Mouse (Mus musculus) myocyte (in vitro differentiated cells): ENCODE measurements around the gene Haus8. TPM values are rescaled to one million over a fixed set of nuclear protein-coding genes. Genes with fewer than 3 reads are reported as not detected.
"Not testable (repeated sequence)": the region's sequence is repeated elsewhere in the genome, so short reads cannot be mapped to it uniquely, and the experiment has no call there.

ENCODE experiments used
- H3K27me3 ChIP-seq: one replicate; pipeline ENCODE4 v1.6.1; 2011; ENCODE audit not compliant: control insufficient read depth, insufficient read depth, insufficient read length
- H3K36me3 ChIP-seq: one replicate; pipeline ENCODE4 v1.6.1; 2011; ENCODE audit not compliant: control insufficient read depth, insufficient read depth
- H3K4me2 ChIP-seq: one replicate; pipeline ENCODE4 v1.6.1; 2011; ENCODE audit warnings: low read depth, control low read depth
- H3K4me3 ChIP-seq: one replicate; pipeline ENCODE4 v1.5.1; 2011; ENCODE audit warnings: mild to moderate bottlenecking, control low read depth, moderate library complexity
- H3K79me2 ChIP-seq: one replicate; pipeline ENCODE4 v1.6.1; 2011; ENCODE audit not compliant: control insufficient read depth, insufficient read depth
- H3ac ChIP-seq: one replicate; pipeline ENCODE4 v1.6.1; 2011; ENCODE audit not compliant: control insufficient read depth, insufficient read length
- CEBPB ChIP-seq: IDR thresholded peaks from 2 replicates; pipeline ENCODE4 v1.6.1; 2011; ENCODE audit warnings: mild to moderate bottlenecking, moderate library complexity; ENCODE audit not compliant: poor library complexity, insufficient read depth, severe bottlenecking
- E2F4 ChIP-seq: IDR thresholded peaks from one replicate; pipeline ENCODE4 v1.6.1; 2011; ENCODE audit warnings: mild to moderate bottlenecking, control low read depth, moderate library complexity; ENCODE audit not compliant: insufficient read depth
- MAX ChIP-seq: IDR thresholded peaks from one replicate; pipeline ENCODE4 v1.6.1; 2011; ENCODE audit warnings: low read depth, mild to moderate bottlenecking, control low read depth
- MYOD1 ChIP-seq, 3 experiments: IDR thresholded peaks; one replicate each; pipeline ENCODE4 v1.6.1; 2011; ENCODE audit warnings: control low read depth in 2 of 3, low read depth in 2 of 3, mild to moderate bottlenecking in 2 of 3, moderate library complexity in 1 of 3; ENCODE audit not compliant: insufficient read length in 2 of 3, control insufficient read depth in 1 of 3
- MYOG ChIP-seq, 3 experiments: IDR thresholded peaks; one replicate each; pipeline ENCODE4 v1.6.1; 2011; ENCODE audit warnings: control low read depth in 2 of 3, low read depth in 2 of 3, mild to moderate bottlenecking in 2 of 3; ENCODE audit not compliant: insufficient read length in 2 of 3, control insufficient read depth in 1 of 3, insufficient read depth in 1 of 3
- POLR2A ChIP-seq: IDR thresholded peaks from one replicate; pipeline ENCODE4 v1.6.1; 2011; ENCODE audit warnings: low read depth, mild to moderate bottlenecking, control low read depth, moderate library complexity; ENCODE audit not compliant: insufficient read length
- POLR2AphosphoS2 ChIP-seq: IDR thresholded peaks from one replicate; pipeline ENCODE4 v1.6.1; 2011; ENCODE audit warnings: low read depth, control low read depth; ENCODE audit not compliant: insufficient read length
- REST ChIP-seq: IDR thresholded peaks from one replicate; pipeline ENCODE4 v1.6.1; 2011; ENCODE audit warnings: mild to moderate bottlenecking, control low read depth, moderate library complexity; ENCODE audit not compliant: insufficient read depth, insufficient read length
- SRF ChIP-seq: IDR thresholded peaks from one replicate; pipeline ENCODE4 v1.6.1; 2011; ENCODE audit warnings: low read depth; ENCODE audit not compliant: control insufficient read depth, insufficient read length
- TCF12 ChIP-seq: IDR thresholded peaks from one replicate; pipeline ENCODE4 v1.6.1; 2011; ENCODE audit warnings: mild to moderate bottlenecking, control low read depth; ENCODE audit not compliant: poor library complexity, insufficient read depth, severe bottlenecking
- TCF3 ChIP-seq: IDR thresholded peaks from one replicate; pipeline ENCODE4 v1.6.1; 2011; ENCODE audit warnings: low read depth, control low read depth; ENCODE audit not compliant: insufficient read length
- USF1 ChIP-seq: IDR thresholded peaks from one replicate; pipeline ENCODE4 v1.6.1; 2011; ENCODE audit warnings: low read depth, mild to moderate bottlenecking, control low read depth, moderate library complexity
- polyA plus RNA-seq: library from polyadenylated mRNA; unstranded; fragments of >200 nt; fragmentation: generic; extraction: Trizol; gene quantifications from one replicate; pipeline ENCODE4 v1.2.1, GENCODE M21; 2012; ENCODE audit warnings: missing spikeins

Haus8 gene
- polyA plus RNA-seq, 1 experiment = 13.2 TPM

DNA sequence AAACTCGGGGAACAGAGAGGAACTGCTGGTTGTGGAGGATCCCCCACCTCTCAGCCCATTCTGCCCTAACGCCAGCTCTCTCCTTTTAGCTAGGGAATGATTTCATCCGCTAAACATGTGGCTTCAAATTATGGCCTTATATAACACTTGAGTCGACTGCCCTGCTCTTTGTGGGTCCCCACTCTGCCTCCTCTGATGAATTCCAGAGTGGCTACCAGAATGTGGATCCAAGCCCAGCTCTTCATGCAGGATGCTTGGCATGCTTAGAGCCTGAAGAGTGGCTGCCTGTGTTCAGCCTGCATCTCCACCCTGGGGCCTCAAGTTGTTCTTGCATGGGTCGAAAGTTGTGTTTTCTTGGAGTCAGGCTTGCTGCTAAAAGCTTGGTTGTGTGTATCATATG lies 9.9 kb upstream of the Haus8 start:
- peak overlapping the region; percentile 24 for H3K4me2 ChIP-seq

GRCm38 (mm10) chr8:71281731-71282130 lies 9.0 kb upstream of the Haus8 start:
- H3K79me2 ChIP-seq = peaks cover 83% of the 10 kb centered on the region
- H3K4me2 ChIP-seq, H3K36me3 ChIP-seq, H3K27me3 ChIP-seq, H3ac ChIP-seq, H3K4me3 ChIP-seq: not testable (repeated sequence)

More for the DNA sequence above, 9.9 kb upstream of the Haus8 start:
- H3K4me3 ChIP-seq = no peak overlapping the region
- H3ac ChIP-seq = no peak overlapping the region
- H3K79me2 ChIP-seq = peaks cover 82% of the 10 kb centered on the region
- TF ChIP-seq CEBPB (no peak), POLR2A (no peak), USF1 (no peak), SRF (no peak), TCF3 (no peak), POLR2AphosphoS2 (no peak), MYOG (IDR thresholded peaks at IDR 0.05; ENCODE audit: control insufficient read depth in 1 of 3, insufficient read depth in 1 of 3, insufficient read length in 2 of 3, low read depth in 2 of 3) (no peak), REST (no peak), TCF12 (no peak), MAX (no peak)
- peaks cover 3% of the 10 kb centered on the region for H3K36me3 ChIP-seq
- no peaks in the 10 kb centered on the region for H3K27me3 ChIP-seq

- H3K4me3 ChIP-seq, H3K27me3 ChIP-seq, H3ac ChIP-seq, H3K36me3 ChIP-seq: not testable (repeated sequence)
- Histone ChIP-seq H3K4me2 (peak overlapping the region; percentile 36), H3K79me2 (peaks cover 84% of the 10 kb centered on the region)
Observed at GRCm38 (mm10) chr8:71279409-71279808, 6.7 kb upstream of the Haus8 start.

DNA sequence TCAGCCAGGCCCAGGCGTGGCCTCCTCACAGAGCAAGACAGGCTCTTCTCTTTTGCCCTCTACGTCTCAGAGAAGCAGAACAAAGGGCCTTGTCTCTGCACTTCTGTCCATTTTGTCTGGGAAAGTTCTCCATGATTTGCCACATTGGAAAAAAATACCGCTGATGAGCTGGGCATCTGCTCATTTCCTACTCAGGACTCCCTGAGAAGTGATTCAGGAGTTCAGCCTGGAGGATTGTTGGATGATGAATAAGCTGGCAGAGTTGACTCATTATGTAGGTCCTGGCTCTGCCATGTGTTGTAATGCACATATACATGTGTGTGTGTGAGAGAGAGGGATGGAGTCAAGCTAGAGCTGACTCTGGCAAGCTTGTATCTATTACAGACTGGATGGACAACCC lies 3.4 kb upstream of the Haus8 start:
- peak overlapping the region; percentile 37 for H3K4me2 ChIP-seq
- H3ac ChIP-seq = no peak overlapping the region
- no peaks in the 10 kb centered on the region for H3K36me3 ChIP-seq
- no peaks in the 10 kb centered on the region for H3K27me3 ChIP-seq
- no peak overlapping the region for H3K4me3 ChIP-seq
- peaks cover 70% of the 10 kb centered on the region for H3K79me2 ChIP-seq
- TF ChIP-seq REST = no peak
- no peak for TF ChIP-seq USF1
- no peak for TF ChIP-seq SRF
- no peak for TF ChIP-seq E2F4
- no peak for TF ChIP-seq MYOD1 (IDR thresholded peaks at IDR 0.05; ENCODE audit: control insufficient read depth in 1 of 3, insufficient read length in 2 of 3, low read depth in 2 of 3)
- TF ChIP-seq POLR2A = no peak
- TF ChIP-seq POLR2AphosphoS2 = no peak
- TF ChIP-seq CEBPB = no peak
- TF ChIP-seq MYOG (IDR thresholded peaks at IDR 0.05; ENCODE audit: control insufficient read depth in 1 of 3, insufficient read depth in 1 of 3, insufficient read length in 2 of 3, low read depth in 2 of 3) = no peak
- TF ChIP-seq TCF12 = no peak
- no peak for TF ChIP-seq MAX
- TF ChIP-seq TCF3 = no peak

DNA sequence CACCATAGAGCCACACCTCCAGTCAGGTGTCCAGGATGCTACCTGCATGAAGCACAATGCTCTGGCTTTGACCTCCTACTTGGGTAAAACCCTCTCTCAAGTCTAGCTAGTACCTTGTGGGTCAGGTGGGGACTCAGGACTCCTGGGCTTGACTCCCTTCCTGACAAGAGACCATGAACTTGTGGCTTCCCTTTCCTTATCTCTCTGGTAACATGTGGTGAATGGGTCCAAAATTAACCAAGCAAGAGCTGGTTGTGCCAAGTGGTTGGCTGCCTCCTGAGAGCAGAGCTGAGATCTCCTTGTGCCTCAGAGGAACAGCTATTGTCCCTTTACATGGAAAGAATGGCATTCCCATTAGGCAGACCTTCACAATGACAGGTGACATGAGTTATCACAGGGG lies 1.7 kb upstream of the Haus8 start:
- Histone ChIP-seq H3K36me3 (no peaks in the 10 kb centered on the region), H3K27me3 (no peaks in the 10 kb centered on the region), H3K4me2 (peak overlapping the region; percentile 88), H3K79me2 (peaks cover 60% of the 10 kb centered on the region), H3ac (no peak overlapping the region), H3K4me3 (no peak overlapping the region)
- TF ChIP-seq TCF3 = no peak
- TF ChIP-seq SRF = no peak
- TF ChIP-seq MYOD1 (IDR thresholded peaks at IDR 0.05; ENCODE audit: control insufficient read depth in 1 of 3, insufficient read length in 2 of 3, low read depth in 2 of 3) = no peak
- TF ChIP-seq USF1 = no peak
- no peak for TF ChIP-seq E2F4
- TF ChIP-seq REST = no peak
- no peak for TF ChIP-seq MYOG (IDR thresholded peaks at IDR 0.05; ENCODE audit: control insufficient read depth in 1 of 3, insufficient read depth in 1 of 3, insufficient read length in 2 of 3, low read depth in 2 of 3)
- no peak for TF ChIP-seq CEBPB
- no peak for TF ChIP-seq MAX
- no peak for TF ChIP-seq POLR2AphosphoS2
- TF ChIP-seq TCF12 = no peak
- no peak for TF ChIP-seq POLR2A
